Mouse (Mus musculus) right cerebral cortex, adult 18-20 months (tissue): Measurements from ENCODE around the gene Lzts2.

ENCODE experiments used
- DNase-seq: peaks from one replicate; pipeline ENCODE4 v3.0.0; 2022; ENCODE audit warnings: mixed read lengths

The Lzts2 gene

DNA sequence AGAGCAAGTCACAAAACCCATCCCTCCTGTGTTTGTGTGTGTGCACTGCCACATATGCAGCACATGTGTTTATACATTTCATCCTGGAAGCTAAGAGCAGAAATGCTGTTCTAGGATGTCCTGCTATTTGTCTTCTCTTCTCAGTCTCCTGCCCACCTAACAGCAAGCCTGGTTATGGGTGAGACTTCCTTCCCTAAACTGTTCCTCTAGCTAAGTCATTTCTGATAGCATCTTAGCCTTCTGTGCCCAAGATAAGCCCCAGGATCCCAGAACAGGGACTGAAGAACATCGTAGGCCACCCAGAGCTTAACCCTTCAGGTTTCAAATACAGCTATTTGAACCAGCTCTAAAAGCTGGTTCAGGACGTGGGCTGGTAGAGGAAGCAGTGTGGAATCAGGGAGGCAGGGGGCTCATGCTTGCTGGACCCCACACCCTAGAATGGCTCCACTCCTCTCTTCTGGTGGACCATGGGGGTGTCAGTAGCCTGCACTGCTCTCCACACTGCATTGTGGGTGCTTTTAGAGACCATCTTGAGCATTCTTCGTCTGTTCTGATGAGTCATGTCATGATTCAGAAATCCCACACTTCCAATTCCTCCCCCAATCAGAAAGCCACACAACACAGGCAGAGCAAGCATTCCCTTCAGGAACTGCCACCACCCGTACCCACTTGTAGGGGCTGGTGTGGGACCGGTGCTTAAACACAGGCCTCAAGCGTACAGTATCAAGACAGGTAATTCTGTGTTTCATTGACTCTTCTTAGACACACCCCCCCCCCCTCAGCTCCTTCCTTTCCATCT, 40.9 kb downstream of the Lzts2 start:
- DNase-seq = peak; percentile 77

DNA sequence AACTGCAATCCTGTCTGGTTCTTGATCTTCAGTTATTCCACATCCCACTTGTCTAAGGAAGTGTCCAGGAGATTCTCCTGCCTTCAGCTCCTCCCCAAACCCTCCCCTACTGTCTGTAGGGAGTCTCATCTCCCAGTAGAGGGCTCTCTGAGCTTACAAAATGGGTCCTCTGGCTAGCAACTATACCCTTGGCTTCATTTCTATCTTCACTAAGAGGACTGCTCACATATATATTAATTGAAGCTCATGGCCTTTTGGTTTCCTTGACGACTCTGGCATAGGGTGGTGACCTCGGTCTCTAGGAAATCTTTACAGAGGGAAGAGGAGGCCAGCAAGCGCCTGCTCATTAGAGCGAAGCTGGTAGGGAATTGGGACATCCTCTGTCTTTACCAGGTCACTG, 42.1 kb downstream of the Lzts2 start:
- no peak for DNase-seq

DNA sequence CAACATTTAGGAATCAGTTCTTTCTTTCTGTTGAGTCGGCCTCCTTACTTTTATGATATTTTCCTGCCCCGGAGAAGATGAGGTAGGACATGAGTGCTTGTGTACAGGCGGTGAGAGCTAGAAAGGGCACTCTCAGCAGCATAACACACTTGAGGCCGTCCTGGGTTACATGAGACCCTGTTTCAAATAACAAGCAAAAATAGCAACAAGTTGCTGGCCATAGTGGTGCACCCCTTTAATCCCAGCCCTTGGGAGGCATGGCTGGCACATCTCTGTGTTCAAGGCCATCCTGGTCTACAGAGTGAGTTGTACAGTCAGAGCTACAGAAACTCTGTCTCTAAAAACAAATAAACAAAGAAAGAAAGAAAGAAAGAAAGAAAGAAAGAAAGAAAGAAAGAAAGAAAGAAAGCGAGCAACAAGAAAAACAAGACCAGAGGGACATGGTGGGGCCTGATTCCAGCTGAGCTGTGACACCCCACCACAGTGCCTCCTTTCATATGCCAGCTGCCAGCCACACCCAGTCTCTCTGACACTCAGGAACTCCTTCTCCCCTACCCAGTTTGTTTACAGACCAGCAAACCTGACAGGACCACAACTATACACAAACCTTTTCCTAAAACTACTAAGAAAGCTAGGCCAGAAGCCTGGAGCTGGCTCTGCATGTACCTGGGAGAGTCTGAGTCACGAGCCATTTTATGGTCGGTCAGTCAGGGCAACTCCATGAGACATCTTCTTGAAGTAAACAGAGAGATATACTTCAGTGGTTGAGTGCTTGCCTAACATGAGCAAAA, 42.9 kb downstream of the Lzts2 start:
- no peak for DNase-seq

DNA sequence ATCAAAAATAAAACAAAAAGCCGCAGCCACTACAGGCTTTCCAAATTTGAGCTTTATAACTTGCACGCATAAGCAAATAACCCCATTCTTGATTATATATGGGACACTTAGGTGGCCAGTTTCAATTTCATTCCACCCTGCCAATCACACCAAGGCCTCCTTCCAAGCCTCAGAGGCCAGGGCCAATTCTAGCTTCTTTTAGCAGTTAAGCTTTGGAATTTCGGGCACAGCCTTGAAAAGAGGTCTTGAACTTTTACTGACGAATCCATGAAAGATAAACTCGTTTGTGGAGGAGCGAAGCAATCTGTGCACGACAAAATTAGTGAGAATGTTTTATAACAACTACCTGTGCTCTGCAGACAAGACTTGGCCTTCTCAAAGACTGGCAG, 43.5 kb downstream of the Lzts2 start:
- DNase-seq = no peak

DNA sequence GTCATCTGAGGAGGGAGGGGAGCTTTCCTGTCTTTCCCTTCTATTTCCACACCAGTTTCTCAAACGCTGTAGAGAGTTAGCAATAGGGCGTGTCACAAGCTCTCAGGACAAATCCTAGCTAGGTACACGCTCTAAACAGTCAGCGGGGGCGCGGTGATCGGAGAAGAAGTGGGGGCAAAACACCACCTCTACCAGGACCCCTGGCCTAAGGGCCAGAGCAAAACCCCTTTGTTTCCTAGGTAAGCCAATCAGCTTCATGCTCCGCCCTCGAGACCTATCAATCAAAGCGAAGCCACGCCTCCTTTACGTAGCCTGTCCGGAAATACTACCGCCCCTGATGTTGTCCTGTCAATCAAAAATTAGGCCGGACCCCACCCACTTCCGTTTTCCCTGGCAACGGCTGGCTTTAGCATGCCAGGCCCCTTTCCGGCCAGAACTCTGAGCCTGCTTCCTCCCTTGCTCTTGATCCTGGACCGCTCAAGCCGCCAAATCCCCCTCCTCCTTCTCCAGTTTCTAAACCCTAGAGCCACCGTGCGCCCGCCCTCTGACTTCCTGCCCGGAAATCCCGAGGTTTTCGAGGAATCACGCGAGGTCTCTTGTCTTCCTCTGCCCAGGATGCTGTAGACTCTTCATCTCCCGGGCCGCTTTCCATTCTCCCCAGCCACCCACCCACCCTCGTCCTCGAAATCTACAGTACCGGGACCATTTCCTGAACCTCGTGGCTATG, 44.1 kb downstream of the Lzts2 start:
- DNase-seq = peak; percentile 93

DNA sequence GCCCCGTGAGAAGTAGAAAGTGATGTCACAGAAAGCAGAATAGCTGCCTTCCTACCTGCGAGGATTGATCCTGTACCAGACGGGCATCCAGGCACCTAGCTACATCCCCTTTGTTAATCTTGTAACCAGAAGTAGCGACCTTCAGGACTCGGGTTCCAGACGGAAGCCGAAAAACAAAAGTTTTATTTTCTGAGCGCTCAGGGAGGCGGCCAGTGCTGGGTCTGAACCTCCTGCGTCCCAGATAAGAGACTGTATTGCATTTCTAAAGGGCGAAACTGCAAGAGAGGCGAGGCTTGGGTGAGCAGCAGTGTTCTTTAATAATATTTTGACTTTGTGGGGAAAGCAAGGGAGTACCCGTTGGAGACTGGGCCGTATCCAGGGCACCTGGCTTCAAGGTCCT, 44.6 kb downstream of the Lzts2 start:
- DNase-seq = no peak

DNA sequence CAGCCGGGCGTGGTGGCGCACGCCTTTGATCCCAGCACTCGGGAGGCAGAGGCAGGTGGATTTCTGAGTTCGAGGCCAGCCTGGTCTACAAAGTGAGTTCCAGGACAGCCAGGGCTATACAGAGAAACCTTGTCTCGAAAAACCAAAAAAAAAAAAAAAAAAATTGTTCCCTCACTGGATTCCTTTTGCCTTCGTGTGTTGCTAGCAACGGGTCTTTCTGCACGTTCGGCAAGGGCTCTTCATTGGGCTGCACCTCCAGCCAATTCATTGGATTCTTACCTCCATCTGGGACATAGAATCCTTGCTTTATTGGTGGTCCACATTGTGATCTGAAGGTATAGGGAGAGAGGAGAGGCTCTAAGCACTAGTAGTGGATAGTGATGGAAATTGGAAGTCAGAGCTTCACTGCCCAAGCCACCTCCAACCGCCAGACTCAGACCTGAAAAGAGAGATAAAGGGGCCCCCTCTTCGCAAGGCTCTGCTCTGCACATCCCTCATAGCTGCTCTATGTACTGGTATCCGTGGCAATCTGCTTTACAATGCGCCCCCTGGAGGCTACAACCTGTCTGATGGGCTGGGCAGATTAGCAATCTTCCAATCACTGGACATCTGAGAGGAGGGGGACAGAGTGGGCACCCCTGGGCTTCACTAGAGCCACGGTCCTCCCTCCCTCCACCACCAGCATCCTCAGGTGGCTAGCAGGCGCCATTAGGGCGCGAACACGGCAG, 49.5 kb downstream of the Lzts2 start:
- DNase-seq = peak; percentile 49

DNA sequence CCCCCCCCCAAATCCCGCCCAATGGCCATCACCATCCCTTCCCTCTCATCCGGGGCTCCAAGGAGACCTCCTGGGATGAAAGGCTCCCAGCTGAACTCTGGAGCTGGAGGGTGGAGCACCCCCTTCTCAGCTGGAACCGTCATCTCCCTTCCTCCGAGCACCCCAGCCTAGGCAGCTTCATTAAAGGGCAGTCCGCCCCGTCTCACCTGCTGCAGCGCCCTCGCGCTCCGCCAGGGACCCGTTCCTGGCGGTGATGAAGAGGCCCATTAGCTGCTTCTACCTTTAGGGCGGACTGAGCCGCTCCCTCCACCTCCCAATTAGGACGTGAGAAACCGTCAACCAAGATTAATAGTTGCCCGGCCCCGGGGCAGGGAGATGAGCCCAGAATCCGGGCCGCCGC, 51.0 kb downstream of the Lzts2 start:
- no peak for DNase-seq

DNA sequence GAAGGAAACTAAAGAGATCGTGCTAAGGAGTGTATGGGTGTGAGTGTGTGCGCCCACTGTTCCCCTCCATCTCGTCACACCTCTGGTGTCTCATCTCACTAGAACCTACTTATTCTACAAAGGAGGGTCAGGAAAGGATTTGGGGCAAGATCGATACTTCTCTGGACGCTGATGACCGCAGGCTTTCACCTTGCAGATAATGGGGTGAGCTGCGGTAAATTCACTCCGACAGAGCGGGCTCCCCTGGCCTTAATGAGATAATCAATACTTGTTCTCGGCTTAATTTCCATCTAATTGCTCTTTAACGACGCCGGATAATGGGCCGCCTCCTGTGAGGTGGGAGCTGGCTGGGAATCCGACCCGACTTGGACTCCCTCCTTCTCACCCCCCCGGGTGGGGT, 53.0 kb downstream of the Lzts2 start:
- DNase-seq = no peak

DNA sequence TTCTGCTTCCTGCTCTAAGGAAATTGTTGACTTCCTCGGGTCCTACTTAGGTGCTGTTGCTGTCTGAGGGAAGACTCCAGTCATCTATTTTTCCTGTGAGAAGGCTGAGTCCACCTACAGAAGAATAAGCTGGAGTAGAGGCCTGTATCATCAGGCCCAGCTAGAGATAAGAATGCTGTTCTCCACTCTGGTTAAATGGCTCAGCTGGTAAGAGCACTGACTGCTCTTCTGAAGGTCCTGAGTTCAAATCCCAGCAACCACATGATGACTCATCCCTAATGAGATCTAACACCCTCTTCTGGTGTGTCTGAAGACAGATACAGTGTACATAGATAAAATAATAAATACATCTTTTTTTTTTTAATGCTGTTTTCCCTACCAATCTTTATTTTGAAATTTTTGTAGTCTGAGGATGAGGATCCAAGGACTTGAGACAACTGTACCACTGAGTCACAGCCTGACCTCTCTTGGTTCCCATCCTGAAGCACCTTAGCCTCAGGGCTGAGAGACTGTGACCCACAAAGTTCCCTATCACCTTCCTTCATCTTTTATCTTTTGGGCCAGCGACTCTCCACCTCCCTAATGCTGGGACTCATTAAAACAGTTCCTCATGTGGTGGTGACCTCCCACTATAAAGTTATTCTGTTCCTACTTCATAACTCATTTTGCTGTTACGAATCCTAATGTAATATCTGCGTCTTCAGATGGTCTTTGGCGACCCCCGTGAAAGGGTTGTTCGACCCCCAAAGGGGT, 53.7 kb downstream of the Lzts2 start:
- no peak for DNase-seq

DNA sequence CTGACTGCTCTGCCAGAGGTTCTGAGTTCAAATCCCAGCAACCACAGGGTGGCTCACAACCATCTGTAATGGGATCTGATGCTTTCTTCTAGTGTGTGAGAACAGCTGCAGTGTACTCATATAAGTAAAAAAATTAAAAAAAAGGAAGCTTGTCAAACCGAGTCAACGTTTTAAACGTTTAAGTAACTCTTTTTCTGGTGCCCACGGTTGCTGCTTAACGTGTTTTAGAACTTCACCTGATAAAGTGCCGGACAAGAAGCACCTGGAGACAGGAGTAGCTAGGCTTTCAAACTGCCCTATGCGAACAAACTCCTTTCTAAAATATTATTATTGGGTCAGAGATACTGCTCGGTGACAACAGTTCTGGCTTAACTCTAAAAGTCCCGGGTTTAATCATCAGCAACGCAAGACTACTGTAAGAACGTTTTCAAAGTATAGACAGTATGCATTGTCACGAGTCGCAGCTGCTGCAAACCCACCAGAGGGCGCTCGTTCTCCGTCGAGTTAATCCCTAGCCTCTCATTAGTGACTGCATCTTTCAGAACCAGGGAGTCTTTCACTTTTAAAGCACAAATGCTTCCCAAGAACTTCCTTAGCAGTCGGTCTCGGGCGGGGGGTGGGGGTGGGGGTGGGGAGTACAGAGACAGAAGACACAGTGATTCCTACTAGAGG, 59.8 kb downstream of the Lzts2 start:
- DNase-seq = peak; percentile 68

DNA sequence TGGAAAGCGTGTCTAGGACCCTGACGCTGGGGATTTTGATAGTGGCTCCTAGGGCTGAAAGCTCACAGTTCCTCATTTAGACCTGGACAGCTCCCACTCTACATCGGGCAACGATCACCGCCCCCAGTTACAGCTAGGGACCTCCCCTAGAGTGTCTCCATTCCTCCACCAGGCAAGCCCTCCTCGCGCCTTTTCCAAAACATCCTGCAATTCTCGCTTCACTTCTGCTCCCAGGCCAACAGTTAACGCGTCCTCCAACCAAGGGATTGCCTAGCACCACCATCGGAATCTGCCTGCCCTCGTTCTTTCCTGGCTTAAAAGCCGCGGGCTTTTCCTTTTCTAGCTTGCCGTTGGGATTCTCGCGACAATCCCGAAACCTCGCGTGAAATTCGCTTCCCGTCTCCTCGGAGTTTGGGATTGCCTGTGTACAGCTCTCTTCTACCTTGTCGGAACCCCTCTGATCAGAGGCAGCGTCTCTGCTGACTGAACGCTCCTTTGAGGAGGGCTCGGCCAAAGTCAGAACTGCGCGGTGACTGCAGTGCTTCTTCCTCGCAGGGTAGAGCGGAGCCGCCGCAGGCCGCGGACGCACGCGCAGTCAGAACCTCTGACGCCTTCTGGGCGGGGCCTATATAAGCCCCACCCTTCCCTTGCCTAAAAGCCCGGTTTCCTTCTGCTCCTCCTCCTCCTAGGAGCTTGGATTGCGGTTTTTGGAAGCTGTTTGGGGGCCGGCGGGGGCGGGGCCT, 60.5 kb downstream of the Lzts2 start, which contains the start of gene Kazald1:
Gene Kazald1 (plus strand): TSS at position 662 of the 743 bp plus-strand sequence.
- peak; percentile 94 for DNase-seq

DNA sequence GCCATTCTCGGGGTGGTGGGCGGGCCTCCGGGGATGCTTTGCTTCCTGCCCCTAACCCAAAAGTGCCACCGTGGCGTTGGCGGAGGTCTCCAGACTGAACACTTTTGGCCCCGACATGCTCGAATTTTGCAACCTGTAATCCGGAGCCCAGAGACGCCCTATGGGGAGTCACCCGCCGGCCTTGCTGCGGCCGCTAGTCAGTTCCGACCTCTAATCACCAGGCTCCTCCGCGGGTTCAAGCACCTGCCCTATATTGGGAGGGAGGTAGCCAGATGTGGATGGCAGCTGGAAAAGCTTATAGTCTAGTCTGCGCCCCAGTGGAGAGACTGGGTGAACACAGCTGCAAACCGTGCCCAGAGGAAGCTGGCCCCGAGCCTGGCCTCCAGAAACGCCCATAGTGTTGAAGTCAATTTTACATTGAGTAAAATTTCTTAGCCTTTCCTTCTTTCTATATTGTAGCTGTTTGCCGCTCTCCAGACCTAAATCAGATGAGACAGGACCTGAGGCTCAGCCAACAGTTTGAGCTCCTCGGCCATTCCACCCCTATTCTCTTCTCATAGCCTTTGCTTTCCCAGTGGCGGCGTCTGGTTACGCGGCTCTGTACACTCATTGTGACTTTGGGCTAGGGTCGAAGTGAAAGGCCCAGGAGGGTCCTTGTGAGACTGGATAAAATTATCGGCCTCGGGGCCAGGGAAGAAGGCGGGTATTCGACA, 61.3 kb downstream of the Lzts2 start:
- DNase-seq = no peak

DNA sequence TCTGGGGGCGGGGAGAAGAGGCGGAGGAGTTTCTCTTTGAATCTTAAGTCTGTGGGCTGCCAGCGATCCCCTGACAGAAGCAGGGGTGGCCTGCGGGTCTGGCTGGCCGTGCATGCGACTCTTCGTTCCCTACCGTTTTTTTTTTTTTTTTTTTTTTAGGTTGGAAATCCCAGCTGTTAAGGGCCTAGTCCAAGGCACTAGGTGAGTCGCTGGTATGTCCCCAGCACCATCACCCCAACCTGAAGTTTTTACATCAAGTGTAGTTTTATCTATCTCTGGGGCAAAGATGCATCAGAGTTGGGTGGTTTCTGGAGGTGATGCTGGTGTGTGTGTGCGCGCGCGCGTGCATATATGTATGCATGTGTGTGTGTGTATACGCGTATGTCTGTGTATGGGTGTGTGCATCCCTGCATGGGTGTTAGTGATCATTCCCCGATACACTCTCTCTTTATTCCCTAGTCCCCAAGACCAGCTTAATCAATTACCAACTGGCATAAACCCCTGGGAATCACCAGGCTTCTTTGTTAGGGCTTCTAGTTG, 61.9 kb downstream of the Lzts2 start:
- no peak for DNase-seq
